Mouse (Mus musculus) activated CD4-positive, CD25-positive, alpha-beta regulatory T cell, adult 4 months (primary cell): Measurements from ENCODE around the gene Zfp599. TPM values are rescaled to one million over a fixed set of nuclear protein-coding genes. Genes with fewer than 3 reads are reported as not detected.

Experiments
- ATAC-seq: one replicate; pipeline ENCODE4 v1.8.0; 2017
- polyA plus RNA-seq, 2 experiments: library from polyadenylated mRNA; unstranded; fragments of 100-300 nt; shearing (Covaris generic); gene quantifications; one replicate each; pipeline ENCODE4 v1.2.1; 2017

The Zfp599 gene
- polyA plus RNA-seq, 2 experiments from 2014 or later = 6.3 to 7.1 TPM

- ATAC-seq = no peak
These were observed 35.6 kb downstream of the Zfp599 start for GRCm38 (mm10) chr9:22224066-22224465.

- ATAC-seq = no peak
These were observed 41.7 kb downstream of the Zfp599 start for GRCm38 (mm10) chr9:22217858-22218493.

GRCm38 (mm10) chr9:22216705-22217104, 43.0 kb downstream of the Zfp599 start:
- ATAC-seq = no peak

DNA sequence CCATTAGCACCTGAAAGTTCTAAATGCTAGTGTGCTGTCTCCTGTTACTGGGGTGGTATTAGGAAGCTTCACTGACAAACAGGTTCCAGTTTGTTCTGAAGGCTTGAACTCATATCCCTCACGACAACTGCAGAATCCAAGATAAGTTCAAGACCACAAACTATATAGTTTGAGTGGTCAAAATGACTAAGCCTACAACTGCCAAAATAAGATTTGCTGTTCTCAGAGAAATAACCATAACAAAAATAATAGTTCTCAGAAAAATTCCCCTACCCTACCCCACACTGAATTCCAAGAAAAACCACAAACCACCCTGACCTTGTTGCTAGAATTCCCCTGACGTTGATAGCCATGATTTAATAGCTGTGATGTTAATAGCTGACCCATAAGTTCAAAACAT, 45.1 kb downstream of the Zfp599 start:
- no peak for ATAC-seq

- ATAC-seq = no peak
These were observed 45.9 kb downstream of the Zfp599 start for GRCm38 (mm10) chr9:22213785-22214194.

Other genes with a start within 250 kb of the Zfp599 start
- gene Elavl3, start 207.9 kb downstream of the Zfp599 start, polyA plus RNA-seq = not detected
- not detected for gene Gm49318, start 188.6 kb downstream of the Zfp599 start, polyA plus RNA-seq
- 1 to 10 TPM; 3.3 to 4.0 TPM for gene Zfp653, start 188.5 kb downstream of the Zfp599 start, polyA plus RNA-seq
- 10 to 100 TPM; 31.0 to 31.1 TPM for gene Ecsit, start 174.5 kb downstream of the Zfp599 start, polyA plus RNA-seq
- gene Cnn1, start 160.7 kb downstream of the Zfp599 start, polyA plus RNA-seq = not detected
- 100 to 1,000 TPM in 1 of 2 experiments, 10 to 100 TPM in 1; 96.8 to 108 TPM for gene Elof1, start 142.7 kb downstream of the Zfp599 start, polyA plus RNA-seq
- gene Acp5, start 124.2 kb downstream of the Zfp599 start, polyA plus RNA-seq = 100 to 1,000 TPM; 208 to 219 TPM
- gene Pigyl, start 103.0 kb downstream of the Zfp599 start, polyA plus RNA-seq = 10 to 100 TPM; 49.5 to 56.8 TPM
- gene Zfp872, start 71.8 kb downstream of the Zfp599 start, polyA plus RNA-seq = under 1 TPM in 1 of 2 experiments, not detected in 1; 0.17 TPM
- 10 to 100 TPM; 42.6 to 43.0 TPM for gene Zfp809, start 34.2 kb downstream of the Zfp599 start, polyA plus RNA-seq
- gene Zfp810, start 47.8 kb upstream of the Zfp599 start, polyA plus RNA-seq = 10 to 100 TPM; 14.1 to 14.6 TPM
- 1 to 10 TPM; 2.6 to 2.8 TPM for gene Anln, start 129.3 kb upstream of the Zfp599 start, polyA plus RNA-seq
- gene 9530077C05Rik, start 151.6 kb upstream of the Zfp599 start, polyA plus RNA-seq = 1 to 10 TPM; 1.7 to 2.2 TPM
- not detected for gene Gm17545, start 194.4 kb upstream of the Zfp599 start, polyA plus RNA-seq
- 10 to 100 TPM; 35.3 to 41.9 TPM for gene Rp9, start 209.8 kb upstream of the Zfp599 start, polyA plus RNA-seq
- 10 to 100 TPM; 10.7 to 15.1 TPM for gene Bbs9, start 215.8 kb upstream of the Zfp599 start, polyA plus RNA-seq